Mouse (Mus musculus) neural tube, embryonic 14.5 days (tissue): ENCODE results near the gene St6galnac5. TPM values are rescaled to one million over a fixed set of nuclear protein-coding genes. Genes with fewer than 3 reads are reported as not detected.

Experiments
- ATAC-seq: fragments of 200-750 bp; cut with Nextera tagmentation; 2 replicates; pipeline ENCODE4 v1.8.0; 2017; ENCODE audit warnings: low read depth, mild to moderate bottlenecking, moderate TSS enrichment, moderate library complexity
- H3K27ac ChIP-seq: fragments of 300-500 bp; sonication (generic); 2 replicates; pipeline ENCODE4 v1.5.1; 2014; ENCODE audit warnings: low read depth, mild to moderate bottlenecking, control low read depth, low read length, moderate library complexity, mixed read lengths
- H3K27me3 ChIP-seq: fragments of 300-500 bp; sonication (generic); 2 replicates; pipeline ENCODE4 v1.6.1; 2014; ENCODE audit warnings: low read length; ENCODE audit not compliant: control insufficient read depth, insufficient read depth
- H3K36me3 ChIP-seq: fragments of 300-500 bp; sonication (generic); 2 replicates; pipeline ENCODE4 v1.6.1; 2014; ENCODE audit warnings: low read length, mixed read lengths; ENCODE audit not compliant: control insufficient read depth, insufficient read depth
- H3K4me1 ChIP-seq: fragments of 300-500 bp; sonication (generic); 2 replicates; pipeline ENCODE4 v1.6.1; 2014; ENCODE audit warnings: low read length; ENCODE audit not compliant: control insufficient read depth, insufficient read depth
- H3K4me2 ChIP-seq: fragments of 300-500 bp; sonication (generic); 2 replicates; pipeline ENCODE4 v1.6.1; 2014; ENCODE audit warnings: mild to moderate bottlenecking, low read depth, low read length, control low read depth
- H3K4me3 ChIP-seq: fragments of 300-500 bp; sonication (generic); 2 replicates; pipeline ENCODE4 v1.5.1; 2014; ENCODE audit warnings: low read depth, low read length, control low read depth, mixed read lengths
- H3K9ac ChIP-seq: fragments of 300-500 bp; sonication (generic); replicated peaks from 2 replicates; pipeline ENCODE4 v1.6.1; 2014; ENCODE audit warnings: low read depth, mild to moderate bottlenecking, control low read depth, low read length, mixed read lengths
- H3K9me3 ChIP-seq: fragments of 300-500 bp; sonication (generic); 2 replicates; pipeline ENCODE4 v1.6.1; 2016; ENCODE audit warnings: low read length; ENCODE audit not compliant: control insufficient read depth
- WGBS: fragments of 180-500 bp; shearing (Covaris S2); extraction: QIAGEN DNeasy Blood & Tissue Kit; methylation state at CpG from one replicate; pipeline ENCODE4 v1.1.7; 2014; 5-methylcytosine and 5-hydroxymethylcytosine counted together
- polyA plus RNA-seq: library from polyadenylated mRNA; unstranded; fragments of >200 nt; fragmentation: Nextera tagmentation; extraction: Ambion mirVana; gene quantifications from 2 replicates; pipeline ENCODE4 v1.2.1, GENCODE M21; 2014

Gene St6galnac5
- polyA plus RNA-seq, 1 experiment from 2014 or later, result 20.4 TPM

DNA sequence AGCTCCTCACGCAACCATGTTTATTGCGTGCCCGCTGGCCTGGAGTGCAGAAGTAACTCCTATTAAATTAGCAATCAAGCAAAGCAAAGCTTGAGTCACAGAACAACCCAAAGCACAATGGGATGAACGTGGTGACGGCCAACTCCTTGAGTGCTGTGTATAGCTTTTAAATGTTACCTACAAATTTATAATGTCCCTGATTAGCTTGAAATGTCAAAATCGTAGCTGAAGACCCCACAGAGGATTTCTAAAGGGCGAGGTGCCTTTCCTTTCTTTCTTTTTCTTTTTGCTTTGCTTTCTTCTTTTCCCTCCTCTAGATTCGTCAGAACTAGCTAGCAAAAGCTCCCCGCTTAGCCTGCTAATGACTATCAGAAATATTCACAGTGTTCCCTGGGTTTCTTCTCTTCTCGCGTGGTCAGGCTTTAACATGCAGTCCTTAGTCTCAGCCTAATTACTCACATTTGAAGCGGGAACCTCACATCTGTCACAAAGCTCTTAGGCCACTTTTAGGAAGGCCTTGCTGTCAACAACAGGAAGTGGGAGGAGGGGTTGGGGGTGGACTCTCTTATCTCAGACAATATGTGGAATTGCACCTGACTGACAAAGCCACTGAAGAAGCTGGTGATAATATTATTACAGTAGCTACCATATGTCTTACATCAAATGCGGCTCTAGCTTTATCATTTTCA is 53.6 kb downstream of the St6galnac5 start:
- Histone ChIP-seq H3K9ac (no peak overlapping the region), H3K27ac (no peak overlapping the region)
- no peak for ATAC-seq

DNA sequence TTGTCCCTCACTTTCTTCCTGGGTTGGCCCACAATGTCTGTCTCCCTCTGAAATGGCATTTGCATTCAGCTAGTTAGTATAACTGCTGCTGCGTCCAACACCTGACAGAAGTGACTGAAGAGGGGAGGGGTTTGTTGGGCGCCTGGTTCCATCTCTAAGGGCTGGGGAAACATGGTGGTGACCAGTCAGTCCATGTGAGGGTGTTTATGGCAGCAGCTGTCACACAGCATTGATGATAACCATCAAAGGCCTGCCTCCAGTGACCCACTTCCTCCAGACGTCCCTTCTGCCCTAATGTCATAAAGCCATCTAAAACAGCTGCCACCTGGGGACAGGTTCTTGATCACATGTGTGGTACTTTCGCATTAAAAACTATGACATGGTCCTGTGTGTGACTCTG is 55.9 kb downstream of the St6galnac5 start:
- no peak for ATAC-seq
- WGBS, result 64% methylated on average over 4 of the region's 4 CpGs
- Histone ChIP-seq H3K4me3 (no peak overlapping the region), H3K4me2 (no peak overlapping the region), H3K36me3 (no peaks in the 10 kb centered on the region), H3K4me1 (no peaks in the 10 kb centered on the region), H3K27ac (no peak overlapping the region), H3K9me3 (no peaks in the 10 kb centered on the region), H3K27me3 (no peaks in the 10 kb centered on the region), H3K9ac (no peak overlapping the region)

More for the DNA sequence above, 53.6 kb downstream of the St6galnac5 start:
- Histone ChIP-seq H3K36me3 (no peaks in the 10 kb centered on the region), H3K27me3 (no peaks in the 10 kb centered on the region), H3K4me1 (no peaks in the 10 kb centered on the region), H3K4me2 (no peak overlapping the region), H3K4me3 (no peak overlapping the region), H3K9me3 (no peaks in the 10 kb centered on the region)
- WGBS, result 54% methylated on average over 13 of the region's 13 CpGs

DNA sequence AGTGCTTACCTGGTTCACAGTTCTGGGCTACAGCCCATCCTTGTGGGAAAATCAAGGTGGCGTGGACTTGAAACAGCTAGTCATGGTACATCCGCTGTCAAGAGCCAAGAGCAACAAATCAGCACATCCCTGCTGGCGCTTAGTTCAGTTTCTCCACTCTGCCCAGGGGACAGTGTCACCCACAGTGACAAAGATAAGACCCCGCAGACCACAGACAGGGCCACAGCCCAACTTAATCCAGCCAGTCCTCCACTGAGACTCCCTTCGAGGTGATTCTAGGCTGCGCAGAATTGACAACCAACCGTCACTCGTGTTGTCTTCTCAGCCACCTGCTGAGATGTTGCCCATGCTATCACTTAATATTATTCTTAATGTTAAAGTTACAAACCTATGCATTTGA is 56.7 kb downstream of the St6galnac5 start:
- Histone ChIP-seq H3K9me3 (no peaks in the 10 kb centered on the region), H3K4me1 (no peaks in the 10 kb centered on the region), H3K4me3 (no peak overlapping the region), H3K27me3 (no peaks in the 10 kb centered on the region), H3K9ac (no peak overlapping the region), H3K4me2 (no peak overlapping the region), H3K27ac (no peak overlapping the region), H3K36me3 (no peaks in the 10 kb centered on the region)
- ATAC-seq, result no peak
- WGBS, result 95% methylated on average over 8 of the region's 8 CpGs

DNA sequence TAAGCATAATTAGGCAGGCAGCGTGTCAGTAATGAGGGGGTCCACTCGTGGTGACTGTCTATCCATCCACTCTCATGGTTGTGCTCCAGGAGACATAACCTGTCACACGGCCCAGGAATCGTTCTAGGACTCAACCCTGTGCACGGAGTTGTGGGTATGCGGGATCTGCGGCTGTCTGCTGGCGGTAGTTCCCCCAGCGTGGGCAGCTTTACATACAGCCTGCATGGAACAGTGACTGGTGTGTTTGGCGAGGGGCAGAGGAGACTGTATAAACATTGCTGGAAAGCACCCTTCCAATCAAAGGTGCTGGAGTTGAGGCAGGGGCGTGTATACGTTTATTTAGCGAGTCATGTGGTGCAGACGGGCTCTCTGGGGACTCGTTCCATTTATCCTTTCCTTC is 58.5 kb downstream of the St6galnac5 start:
- WGBS, result 72% methylated on average over 15 of the region's 15 CpGs
- H3K36me3 ChIP-seq, result no peaks in the 10 kb centered on the region
- no peak for ATAC-seq
- H3K9ac ChIP-seq, result no peak overlapping the region
- no peaks in the 10 kb centered on the region for H3K4me1 ChIP-seq
- H3K4me3 ChIP-seq, result no peak overlapping the region
- H3K9me3 ChIP-seq, result no peaks in the 10 kb centered on the region
- H3K4me2 ChIP-seq, result no peak overlapping the region
- no peaks in the 10 kb centered on the region for H3K27me3 ChIP-seq
- no peak overlapping the region for H3K27ac ChIP-seq

DNA sequence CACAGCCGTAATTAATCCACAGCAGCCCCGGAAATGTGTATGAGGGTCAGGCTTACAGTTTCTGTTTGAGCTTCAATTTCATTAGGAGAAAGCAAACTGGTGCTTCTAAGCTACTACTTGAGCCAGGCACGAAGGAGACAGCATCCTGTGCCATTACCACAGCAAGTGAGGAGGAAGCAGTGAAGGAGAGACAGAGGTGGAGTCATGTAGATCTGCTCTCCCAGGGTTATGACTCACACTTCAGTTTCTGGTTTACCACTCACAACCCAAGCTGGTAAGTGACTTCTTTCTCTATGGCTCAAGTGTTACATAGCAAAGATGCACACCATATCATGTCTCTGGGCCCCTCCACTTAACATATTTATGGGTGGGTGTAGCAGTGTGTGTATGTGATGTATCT is 61.7 kb downstream of the St6galnac5 start:
- Histone ChIP-seq H3K9me3 (no peaks in the 10 kb centered on the region), H3K27ac (no peak overlapping the region), H3K9ac (no peak overlapping the region), H3K4me3 (no peak overlapping the region), H3K4me1 (no peaks in the 10 kb centered on the region), H3K4me2 (no peak overlapping the region), H3K36me3 (no peaks in the 10 kb centered on the region), H3K27me3 (no peaks in the 10 kb centered on the region)
- no peak for ATAC-seq
- WGBS, result 68% methylated on average over 3 of the region's 3 CpGs

DNA sequence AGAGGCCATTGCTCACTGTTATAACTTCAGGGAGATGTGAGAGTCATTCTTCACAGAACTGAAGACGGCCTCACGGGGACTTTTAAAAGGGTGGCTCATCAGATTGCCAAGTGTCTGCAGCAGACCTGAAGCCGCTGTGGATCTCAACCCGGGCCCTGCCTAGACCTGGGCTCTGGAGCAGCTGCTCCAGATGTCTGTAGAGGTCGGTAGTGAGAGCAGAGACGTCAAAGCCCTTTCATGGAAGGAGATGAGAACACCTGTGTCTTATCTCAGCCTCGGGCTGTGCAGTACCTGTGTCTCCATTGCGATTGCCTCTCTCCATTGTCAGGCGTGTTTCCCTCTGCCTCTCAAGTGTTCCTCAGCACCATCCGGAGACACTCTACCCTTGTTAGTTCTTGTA is 62.9 kb downstream of the St6galnac5 start:
- no peak for ATAC-seq
- no peak overlapping the region for H3K9ac ChIP-seq
- H3K4me1 ChIP-seq, result no peaks in the 10 kb centered on the region
- no peak overlapping the region for H3K4me2 ChIP-seq
- H3K4me3 ChIP-seq, result no peak overlapping the region
- WGBS, result 69% methylated on average over 10 of the region's 10 CpGs
- no peaks in the 10 kb centered on the region for H3K27me3 ChIP-seq
- H3K27ac ChIP-seq, result no peak overlapping the region
- H3K36me3 ChIP-seq, result no peaks in the 10 kb centered on the region
- no peaks in the 10 kb centered on the region for H3K9me3 ChIP-seq

DNA sequence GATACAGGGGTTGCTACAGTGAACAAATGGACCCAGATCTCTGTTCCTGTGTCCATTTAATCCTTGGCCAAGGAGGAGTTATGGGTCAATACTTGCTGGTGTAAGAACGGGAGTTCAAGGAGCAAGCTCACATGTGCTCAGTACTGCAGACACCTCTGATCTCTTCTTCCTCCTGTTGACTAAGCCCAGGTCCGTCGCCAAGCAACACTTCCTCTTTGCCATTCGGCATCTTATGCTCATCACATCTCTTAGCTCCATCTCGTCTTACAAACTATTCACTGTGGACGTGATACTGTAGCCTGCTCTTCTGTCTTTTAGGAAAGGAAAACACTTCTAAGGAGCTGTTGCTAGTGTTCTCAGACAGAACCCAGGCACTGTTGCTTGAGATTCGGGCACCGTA is 64.5 kb downstream of the St6galnac5 start:
- Histone ChIP-seq H3K36me3 (no peaks in the 10 kb centered on the region), H3K9me3 (no peaks in the 10 kb centered on the region), H3K4me1 (no peaks in the 10 kb centered on the region), H3K27ac (no peak overlapping the region), H3K27me3 (no peaks in the 10 kb centered on the region), H3K9ac (no peak overlapping the region), H3K4me2 (no peak overlapping the region), H3K4me3 (no peak overlapping the region)
- 88% methylated on average over 8 of the region's 8 CpGs for WGBS
- ATAC-seq, result no peak

DNA sequence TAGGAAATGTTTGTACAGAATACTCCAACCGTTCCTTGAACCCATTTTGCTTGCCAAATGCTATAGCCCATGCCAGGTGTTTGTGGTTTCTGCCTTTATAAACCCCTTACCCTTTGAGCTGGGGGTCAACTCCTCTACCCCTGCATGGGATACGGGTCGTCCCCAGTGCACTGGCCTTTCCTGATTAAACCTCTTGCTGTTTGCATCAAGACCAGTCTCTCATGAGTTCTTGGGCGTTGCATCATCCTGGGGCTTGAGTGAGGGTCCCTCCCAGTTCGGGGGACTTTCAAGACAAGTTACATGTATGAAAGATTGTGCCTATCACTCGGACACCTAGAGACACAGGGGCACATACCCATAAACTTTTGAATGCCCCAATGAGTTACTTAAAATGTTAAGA is 67.7 kb downstream of the St6galnac5 start:
- Histone ChIP-seq H3K4me3 (no peak overlapping the region), H3K9ac (no peak overlapping the region), H3K4me2 (no peak overlapping the region), H3K36me3 (no peaks in the 10 kb centered on the region), H3K27me3 (no peaks in the 10 kb centered on the region), H3K4me1 (no peaks in the 10 kb centered on the region), H3K27ac (no peak overlapping the region), H3K9me3 (no peaks in the 10 kb centered on the region)
- WGBS, result 88% methylated on average over 6 of the region's 6 CpGs
- no peak for ATAC-seq

DNA sequence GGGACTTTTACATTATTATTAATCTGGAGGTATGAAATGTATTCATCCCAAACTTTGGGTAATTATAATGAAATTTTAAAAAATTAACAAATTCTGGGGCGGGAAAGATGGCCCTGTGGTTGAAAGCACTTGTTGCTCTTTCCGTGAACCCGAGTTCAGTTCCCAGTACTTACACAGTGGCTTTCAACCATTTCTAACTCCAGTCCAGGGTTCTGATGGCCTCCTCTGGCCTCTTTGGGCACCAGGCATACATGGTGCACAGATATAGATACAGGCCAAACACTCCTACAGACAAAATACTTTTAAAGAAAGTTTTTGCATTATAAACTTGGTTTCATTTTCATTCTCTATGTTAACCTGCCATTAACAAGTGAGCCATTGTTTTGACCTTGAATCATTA is 68.4 kb downstream of the St6galnac5 start:
- no peak for ATAC-seq
- Histone ChIP-seq H3K4me3 (no peak overlapping the region), H3K27ac (no peak overlapping the region), H3K4me1 (no peaks in the 10 kb centered on the region), H3K4me2 (no peak overlapping the region), H3K27me3 (no peaks in the 10 kb centered on the region), H3K36me3 (no peaks in the 10 kb centered on the region), H3K9ac (no peak overlapping the region), H3K9me3 (no peaks in the 10 kb centered on the region)
- WGBS, result 94% methylated on average over 3 of the region's 3 CpGs
